Mouse (Mus musculus): ENCODE measurements around the gene Shc3. TPM values are rescaled to one million over a fixed set of nuclear protein-coding genes. Genes with fewer than 3 reads are reported as not detected.

The Shc3 gene
- polyA plus RNA-seq, 1 experiment from 2014 or later: 0.31 TPM

GRCm38 (mm10) chr13:51468697-51469250, 100.4 kb downstream of the Shc3 start:
- H3K4me2 ChIP-seq (replicated peaks; ENCODE audit: low read depth, low read length): no peak overlapping the region
- no peak overlapping the region for H3K27ac ChIP-seq (ENCODE audit: low read length)
- no peak overlapping the region for H3K9ac ChIP-seq (replicated peaks; ENCODE audit: low read length)
- no peaks in the 10 kb centered on the region for H3K27me3 ChIP-seq (ENCODE audit: insufficient read depth, low read length)
- ATAC-seq (ENCODE audit: low FRiP score, low TSS enrichment): no peak
- no peak overlapping the region for H3K4me3 ChIP-seq (ENCODE audit: low read length)
- H3K9me3 ChIP-seq (ENCODE audit: low read length): no peaks in the 10 kb centered on the region
- 75% methylated on average over 17 of the region's 17 CpGs for WGBS
- H3K36me3 ChIP-seq (ENCODE audit: insufficient read depth, low read length): no peaks in the 10 kb centered on the region
- H3K4me1 ChIP-seq (ENCODE audit: insufficient read depth, low read length): no peaks in the 10 kb centered on the region

- Histone ChIP-seq H3K4me3 (ENCODE audit: low read length) (no peak overlapping the region), H3K4me2 (replicated peaks; ENCODE audit: low read depth, low read length) (no peak overlapping the region), H3K27ac (ENCODE audit: low read length) (no peak overlapping the region), H3K36me3 (ENCODE audit: insufficient read depth, low read length) (no peaks in the 10 kb centered on the region), H3K27me3 (ENCODE audit: insufficient read depth, low read length) (no peaks in the 10 kb centered on the region), H3K9me3 (ENCODE audit: low read length) (no peaks in the 10 kb centered on the region), H3K9ac (replicated peaks; ENCODE audit: low read length) (no peak overlapping the region), H3K4me1 (ENCODE audit: insufficient read depth, low read length) (no peaks in the 10 kb centered on the region)
- ATAC-seq (ENCODE audit: low FRiP score, low TSS enrichment): no peak
- 66% methylated on average over 14 of the region's 14 CpGs for WGBS
Measured at GRCm38 (mm10) chr13:51466117-51466841, 102.9 kb downstream of the Shc3 start.

- Histone ChIP-seq H3K9ac (replicated peaks; ENCODE audit: low read length) (no peak overlapping the region), H3K36me3 (ENCODE audit: insufficient read depth, low read length) (no peaks in the 10 kb centered on the region), H3K4me3 (ENCODE audit: low read length) (no peak overlapping the region), H3K27me3 (ENCODE audit: insufficient read depth, low read length) (no peaks in the 10 kb centered on the region), H3K4me2 (replicated peaks; ENCODE audit: low read depth, low read length) (no peak overlapping the region), H3K27ac (ENCODE audit: low read length) (no peak overlapping the region), H3K4me1 (ENCODE audit: insufficient read depth, low read length) (no peaks in the 10 kb centered on the region), H3K9me3 (ENCODE audit: low read length) (no peaks in the 10 kb centered on the region)
- WGBS: 35% methylated on average over 4 of the region's 4 CpGs
- 0 out of 2 replicates have a peak, but pooled peaks have one; percentile 31 for ATAC-seq (ENCODE audit: low FRiP score, low TSS enrichment)
Measured at GRCm38 (mm10) chr13:51464294-51464693, 104.9 kb downstream of the Shc3 start.

GRCm38 (mm10) chr13:51456190-51456878, 112.9 kb downstream of the Shc3 start:
- no peaks in the 10 kb centered on the region for H3K4me1 ChIP-seq (ENCODE audit: insufficient read depth, low read length)
- no peak overlapping the region for H3K4me2 ChIP-seq (replicated peaks; ENCODE audit: low read depth, low read length)
- H3K36me3 ChIP-seq (ENCODE audit: insufficient read depth, low read length): no peaks in the 10 kb centered on the region
- H3K4me3 ChIP-seq (ENCODE audit: low read length): no peak overlapping the region
- no peaks in the 10 kb centered on the region for H3K9me3 ChIP-seq (ENCODE audit: low read length)
- H3K27me3 ChIP-seq (ENCODE audit: insufficient read depth, low read length): no peaks in the 10 kb centered on the region
- 45% methylated on average over 4 of the region's 4 CpGs for WGBS
- ATAC-seq (ENCODE audit: low FRiP score, low TSS enrichment): no peak
- no peak overlapping the region for H3K9ac ChIP-seq (replicated peaks; ENCODE audit: low read length)
- no peak overlapping the region for H3K27ac ChIP-seq (ENCODE audit: low read length)

- no peak overlapping the region for H3K4me3 ChIP-seq (ENCODE audit: low read length)
- H3K4me1 ChIP-seq (ENCODE audit: insufficient read depth, low read length): no peaks in the 10 kb centered on the region
- H3K27ac ChIP-seq (ENCODE audit: low read length): no peak overlapping the region
- ATAC-seq (ENCODE audit: low FRiP score, low TSS enrichment): no peak
- H3K9ac ChIP-seq (replicated peaks; ENCODE audit: low read length): no peak overlapping the region
- H3K36me3 ChIP-seq (ENCODE audit: insufficient read depth, low read length): no peaks in the 10 kb centered on the region
- H3K4me2 ChIP-seq (replicated peaks; ENCODE audit: low read depth, low read length): no peak overlapping the region
- 75% methylated on average over 4 of the region's 4 CpGs for WGBS
- no peaks in the 10 kb centered on the region for H3K9me3 ChIP-seq (ENCODE audit: low read length)
- no peaks in the 10 kb centered on the region for H3K27me3 ChIP-seq (ENCODE audit: insufficient read depth, low read length)
Measured at GRCm38 (mm10) chr13:51446550-51446949, 122.7 kb downstream of the Shc3 start.

GRCm38 (mm10) chr13:51442922-51443321, 126.3 kb downstream of the Shc3 start:
- ATAC-seq (ENCODE audit: low FRiP score, low TSS enrichment): no peak
- Histone ChIP-seq H3K36me3 (ENCODE audit: insufficient read depth, low read length) (no peaks in the 10 kb centered on the region), H3K27ac (ENCODE audit: low read length) (no peak overlapping the region), H3K27me3 (ENCODE audit: insufficient read depth, low read length) (no peaks in the 10 kb centered on the region), H3K4me1 (ENCODE audit: insufficient read depth, low read length) (no peaks in the 10 kb centered on the region), H3K9me3 (ENCODE audit: low read length) (no peaks in the 10 kb centered on the region), H3K4me2 (replicated peaks; ENCODE audit: low read depth, low read length) (no peak overlapping the region), H3K9ac (replicated peaks; ENCODE audit: low read length) (no peak overlapping the region), H3K4me3 (ENCODE audit: low read length) (no peak overlapping the region)
- WGBS: 82% methylated on average over 8 of the region's 8 CpGs

GRCm38 (mm10) chr13:51437105-51438085, 131.8 kb downstream of the Shc3 start:
- H3K4me2 ChIP-seq (replicated peaks; ENCODE audit: low read depth, low read length): no peak overlapping the region
- H3K27ac ChIP-seq (ENCODE audit: low read length): no peak overlapping the region
- no peak overlapping the region for H3K4me3 ChIP-seq (ENCODE audit: low read length)
- H3K27me3 ChIP-seq (ENCODE audit: insufficient read depth, low read length): no peaks in the 10 kb centered on the region
- H3K36me3 ChIP-seq (ENCODE audit: insufficient read depth, low read length): no peaks in the 10 kb centered on the region
- no peaks in the 10 kb centered on the region for H3K9me3 ChIP-seq (ENCODE audit: low read length)
- ATAC-seq (ENCODE audit: low FRiP score, low TSS enrichment): no peak
- no peaks in the 10 kb centered on the region for H3K4me1 ChIP-seq (ENCODE audit: insufficient read depth, low read length)
- H3K9ac ChIP-seq (replicated peaks; ENCODE audit: low read length): no peak overlapping the region
- WGBS: 81% methylated on average over 14 of the region's 14 CpGs

GRCm38 (mm10) chr13:51435146-51435545, 134.1 kb downstream of the Shc3 start:
- ATAC-seq (ENCODE audit: low FRiP score, low TSS enrichment): peak; percentile 57; the same call in 1 of the 2 replicates

GRCm38 (mm10) chr13:51434460-51434859, 134.8 kb downstream of the Shc3 start:
- no peak for ATAC-seq (ENCODE audit: low FRiP score, low TSS enrichment)
- Histone ChIP-seq H3K27ac (ENCODE audit: low read length) (no peak overlapping the region), H3K4me2 (replicated peaks; ENCODE audit: low read depth, low read length) (no peak overlapping the region), H3K36me3 (ENCODE audit: insufficient read depth, low read length) (no peaks in the 10 kb centered on the region), H3K9ac (replicated peaks; ENCODE audit: low read length) (no peak overlapping the region), H3K27me3 (ENCODE audit: insufficient read depth, low read length) (no peaks in the 10 kb centered on the region), H3K4me1 (ENCODE audit: insufficient read depth, low read length) (no peaks in the 10 kb centered on the region), H3K4me3 (ENCODE audit: low read length) (no peak overlapping the region), H3K9me3 (ENCODE audit: low read length) (no peaks in the 10 kb centered on the region)
- 61% methylated on average over 2 of the region's 2 CpGs for WGBS

More at GRCm38 (mm10) chr13:51435146-51435545, 134.1 kb downstream of the Shc3 start:
- Histone ChIP-seq H3K9me3 (ENCODE audit: low read length) (no peaks in the 10 kb centered on the region), H3K27me3 (ENCODE audit: insufficient read depth, low read length) (no peaks in the 10 kb centered on the region), H3K4me3 (ENCODE audit: low read length) (no peak overlapping the region), H3K4me2 (replicated peaks; ENCODE audit: low read depth, low read length) (no peak overlapping the region), H3K9ac (replicated peaks; ENCODE audit: low read length) (no peak overlapping the region), H3K4me1 (ENCODE audit: insufficient read depth, low read length) (no peaks in the 10 kb centered on the region), H3K36me3 (ENCODE audit: insufficient read depth, low read length) (no peaks in the 10 kb centered on the region), H3K27ac (ENCODE audit: low read length) (no peak overlapping the region)
- 22% methylated on average over 2 of the region's 2 CpGs for WGBS
